Mouse (Mus musculus): ENCODE measurements around the gene Rbfox3.
"Not testable (repeated sequence)": the region's sequence is repeated elsewhere in the genome, so short reads cannot be mapped to it uniquely, and the experiment has no call there.

The Rbfox3 gene

GRCm38 (mm10) chr11:118825280-118826094 lies 85.9 kb downstream of the Rbfox3 start:
- DNase-seq (ENCODE audit: low spot score in 2 of 2), result no peak

GRCm38 (mm10) chr11:118821353-118821752 lies 90.0 kb downstream of the Rbfox3 start:
- no peak for DNase-seq (ENCODE audit: low spot score in 2 of 2)

GRCm38 (mm10) chr11:118818528-118818927 lies 92.9 kb downstream of the Rbfox3 start:
- no peak for DNase-seq (ENCODE audit: low spot score in 2 of 2)

- no peak for DNase-seq (ENCODE audit: low spot score in 2 of 2)
These were observed 96.3 kb downstream of the Rbfox3 start for GRCm38 (mm10) chr11:118815118-118815517.

GRCm38 (mm10) chr11:118813942-118814341 lies 97.5 kb downstream of the Rbfox3 start:
- peak in 1 of 2 experiments; percentile 62 for DNase-seq (ENCODE audit: low spot score in 2 of 2)

- DNase-seq (ENCODE audit: low spot score in 2 of 2), result no peak
These were observed 100.0 kb downstream of the Rbfox3 start for GRCm38 (mm10) chr11:118811404-118811803.

- no peak for DNase-seq (ENCODE audit: low spot score in 2 of 2)
These were observed 103.9 kb downstream of the Rbfox3 start for GRCm38 (mm10) chr11:118807511-118807910.

- DNase-seq (ENCODE audit: low spot score in 2 of 2), result no peak
These were observed 116.4 kb downstream of the Rbfox3 start for GRCm38 (mm10) chr11:118794856-118795602.

- peak; percentile 82 to 91 for DNase-seq (ENCODE audit: low spot score in 2 of 2)
These were observed 117.8 kb downstream of the Rbfox3 start for GRCm38 (mm10) chr11:118793639-118794021.

- DNase-seq (ENCODE audit: low spot score in 2 of 2), result no peak
These were observed 118.3 kb downstream of the Rbfox3 start for GRCm38 (mm10) chr11:118792916-118793638.

- peak; percentile 72 to 81 for DNase-seq (ENCODE audit: low spot score in 2 of 2)
These were observed 119.1 kb downstream of the Rbfox3 start for GRCm38 (mm10) chr11:118792163-118792915.

- DNase-seq (ENCODE audit: low spot score in 2 of 2), result peak; percentile 65 to 71
These were observed 120.0 kb downstream of the Rbfox3 start for GRCm38 (mm10) chr11:118791391-118791790.

- no peak for DNase-seq (ENCODE audit: low spot score in 2 of 2)
These were observed 123.3 kb downstream of the Rbfox3 start for GRCm38 (mm10) chr11:118788091-118788490.

GRCm38 (mm10) chr11:118782677-118783076 lies 128.7 kb downstream of the Rbfox3 start:
- no peak for DNase-seq (ENCODE audit: low spot score in 2 of 2)

GRCm38 (mm10) chr11:118775753-118776152 lies 135.6 kb downstream of the Rbfox3 start:
- DNase-seq (ENCODE audit: low spot score in 2 of 2), result no peak

GRCm38 (mm10) chr11:118774777-118775176 lies 136.6 kb downstream of the Rbfox3 start:
- not testable (repeated sequence) for DNase-seq (ENCODE audit: low spot score in 2 of 2)

GRCm38 (mm10) chr11:118773076-118773583 lies 138.3 kb downstream of the Rbfox3 start:
- no peak for DNase-seq (ENCODE audit: low spot score in 2 of 2)

- DNase-seq (ENCODE audit: low spot score in 2 of 2), result no peak
These were observed 140.0 kb downstream of the Rbfox3 start for GRCm38 (mm10) chr11:118771358-118771757.

- no peak for DNase-seq (ENCODE audit: low spot score in 2 of 2)
These were observed 140.6 kb downstream of the Rbfox3 start for GRCm38 (mm10) chr11:118770789-118771188.

GRCm38 (mm10) chr11:118769542-118769941 lies 141.9 kb downstream of the Rbfox3 start:
- no peak for DNase-seq (ENCODE audit: low spot score in 2 of 2)

- DNase-seq (ENCODE audit: low spot score in 2 of 2), result no peak
These were observed 143.0 kb downstream of the Rbfox3 start for GRCm38 (mm10) chr11:118768441-118768840.

Data from left cerebral cortex, adult 9 months (tissue).